In the genomic region with DNA sequence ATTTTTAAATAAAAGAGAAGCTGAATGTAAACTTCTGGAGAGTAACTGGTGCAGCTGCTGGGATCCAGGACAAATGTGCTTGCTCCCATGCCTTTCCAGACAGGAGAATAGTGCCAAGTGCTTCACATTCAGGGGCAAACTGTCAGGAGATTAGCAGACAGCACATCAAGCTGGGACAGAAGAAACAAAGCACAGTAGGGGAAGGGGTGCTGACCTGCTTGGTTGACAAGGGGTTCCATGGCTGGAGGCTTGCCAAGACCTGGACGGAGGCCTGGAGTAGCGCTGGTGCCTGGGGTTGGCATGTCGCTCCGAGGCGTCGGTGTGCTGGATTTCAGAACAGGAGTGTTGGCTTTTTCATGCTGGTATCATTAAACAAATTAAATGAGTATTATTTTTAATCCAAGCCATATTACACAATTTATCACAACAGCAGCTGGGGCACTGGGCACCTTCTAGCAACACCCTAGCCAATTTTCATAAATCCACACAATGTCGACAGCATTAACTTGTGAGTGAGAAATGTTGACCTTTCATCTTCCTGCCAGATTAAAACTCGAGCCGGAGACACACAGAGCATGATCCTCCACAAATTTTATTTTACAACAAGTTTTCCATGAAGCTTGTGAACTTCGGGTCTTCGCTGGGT, we compare ENCODE assay signal across 8 mouse cellular contexts.
DNase-seq lines count a peak whose midpoint lies in the region; ATAC-seq lines count a peak whose summit lies in the region.

No protein-coding gene starts in this region.

- no peaks in the 10 kb centered on the region for H3K4me1 ChIP-seq in heart, embryonic 11.5 days (ENCODE audit: control insufficient read depth, insufficient read depth, low read length)
- 0 out of 2 replicates have a peak, but pooled peaks cover 5% of the 10 kb centered on the region for H3K4me1 ChIP-seq in neural tube, embryonic 13.5 days (replicated peaks)
- no peaks in the 10 kb centered on the region for H3K4me1 ChIP-seq in hindbrain, embryonic 14.5 days (replicated peaks; ENCODE audit: control insufficient read depth, insufficient read depth, low read length)
- 0 out of 2 replicates have a peak, but pooled peaks cover 4% of the 10 kb centered on the region for H3K4me1 ChIP-seq in stomach, embryonic 16.5 days (ENCODE audit: control insufficient read depth, insufficient read depth, low read length)

- peak; percentile 87 for DNase-seq in heart, adult 11 months
- DNase-seq in neural tube, embryonic 10.5 days (ENCODE audit: extremely low spot score, low spot score) = no peak
- DNase-seq in hindbrain, embryonic 14.5 days (ENCODE audit: low spot score) = peak; percentile 60
- no peak for DNase-seq in thymus, postnatal 36 days
- no peak for DNase-seq in cerebellum, adult 11 months

- no peak overlapping the region for H3K9ac ChIP-seq in heart, embryonic 11.5 days (ENCODE audit: low read depth, low read length)
- H3K9ac ChIP-seq in neural tube, embryonic 13.5 days = no peak overlapping the region
- H3K9ac ChIP-seq in hindbrain, embryonic 14.5 days = no peak overlapping the region
- no peak overlapping the region for H3K9ac ChIP-seq in stomach, embryonic 16.5 days (ENCODE audit: low read length)

- no peaks in the 10 kb centered on the region for H3K27me3 ChIP-seq in heart, embryonic 11.5 days (ENCODE audit: control insufficient read depth, insufficient read depth, low read length)
- H3K27me3 ChIP-seq in neural tube, embryonic 13.5 days = no peaks in the 10 kb centered on the region
- no peaks in the 10 kb centered on the region for H3K27me3 ChIP-seq in hindbrain, embryonic 14.5 days (ENCODE audit: control insufficient read depth, insufficient read depth, low read length)
- no peaks in the 10 kb centered on the region for H3K27me3 ChIP-seq in stomach, embryonic 16.5 days (ENCODE audit: control insufficient read depth, insufficient read depth, low read length)

- H3K27ac ChIP-seq in heart, embryonic 11.5 days (ENCODE audit: low read depth, low read length) = no peak overlapping the region
- H3K27ac ChIP-seq in neural tube, embryonic 13.5 days (replicated peaks) = no peak overlapping the region
- no peak overlapping the region for H3K27ac ChIP-seq in hindbrain, embryonic 14.5 days
- peak overlapping the region; percentile 21; the same call in 1 of the 2 replicates for H3K27ac ChIP-seq in stomach, embryonic 16.5 days (ENCODE audit: low read length)

- WGBS in heart, embryonic 11.5 days (ENCODE audit: insufficient replicate concordance) = 74% methylated on average over 11 of the region's 11 CpGs
- WGBS in neural tube, embryonic 13.5 days = 79% methylated on average over 11 of the region's 11 CpGs
- 64% methylated on average over 11 of the region's 11 CpGs for WGBS in hindbrain, embryonic 14.5 days
- WGBS in stomach, embryonic 16.5 days = 56% methylated on average over 11 of the region's 11 CpGs

- ATAC-seq in heart, embryonic 11.5 days (replicated peaks; ENCODE audit: insufficient number of reproducible peaks, low FRiP score, low TSS enrichment) = no peak
- ATAC-seq in neural tube, embryonic 13.5 days (ENCODE audit: low read depth) = peak; percentile 73; the same call in 1 of the 2 replicates
- ATAC-seq in hindbrain, embryonic 14.5 days (ENCODE audit: low FRiP score) = peak; percentile 81; the same call in 1 of the 2 replicates
- no peak for ATAC-seq in stomach, embryonic 16.5 days (ENCODE audit: insufficient read depth, low FRiP score)

- H3K4me2 ChIP-seq in heart, embryonic 11.5 days = no peak overlapping the region
- no peak overlapping the region for H3K4me2 ChIP-seq in neural tube, embryonic 13.5 days
- H3K4me2 ChIP-seq in hindbrain, embryonic 14.5 days (replicated peaks) = no peak overlapping the region
- H3K4me2 ChIP-seq in stomach, embryonic 16.5 days (ENCODE audit: low read depth, low read length) = no peak overlapping the region

- no peaks in the 10 kb centered on the region for H3K9me3 ChIP-seq in heart, embryonic 11.5 days (replicated peaks; ENCODE audit: control insufficient read depth, low read length)
- H3K9me3 ChIP-seq in neural tube, embryonic 13.5 days = no peaks in the 10 kb centered on the region
- no peaks in the 10 kb centered on the region for H3K9me3 ChIP-seq in hindbrain, embryonic 14.5 days (ENCODE audit: control insufficient read depth, low read length)
- H3K9me3 ChIP-seq in stomach, embryonic 16.5 days (replicated peaks; ENCODE audit: control insufficient read depth, low read length) = no peaks in the 10 kb centered on the region

- no peak overlapping the region for H3K4me3 ChIP-seq in heart, embryonic 11.5 days (ENCODE audit: low read depth, low read length)
- no peak overlapping the region for H3K4me3 ChIP-seq in neural tube, embryonic 13.5 days
- no peak overlapping the region for H3K4me3 ChIP-seq in hindbrain, embryonic 14.5 days (replicated peaks; ENCODE audit: low read length)
- no peak overlapping the region for H3K4me3 ChIP-seq in stomach, embryonic 16.5 days (replicated peaks; ENCODE audit: low read length)

- no peaks in the 10 kb centered on the region; the same call in 1 of the 2 replicates for H3K36me3 ChIP-seq in heart, embryonic 11.5 days (ENCODE audit: control insufficient read depth, insufficient read depth, low read length)
- H3K36me3 ChIP-seq in neural tube, embryonic 13.5 days = peaks cover 60% of the 10 kb centered on the region
- H3K36me3 ChIP-seq in hindbrain, embryonic 14.5 days (replicated peaks; ENCODE audit: control insufficient read depth, insufficient read depth) = peaks cover 67% of the 10 kb centered on the region
- H3K36me3 ChIP-seq in stomach, embryonic 16.5 days (ENCODE audit: control insufficient read depth, insufficient read depth, low read length) = peaks cover 18% of the 10 kb centered on the region; the same call in 1 of the 2 replicates

Comparison
In these comparisons a context has a peak if more than half of its experiments do, and no peak if none do; other contexts are left out.
1. DNase-seq: peak in heart, adult 11 months (single experiment) and hindbrain, embryonic 14.5 days (single experiment); none in neural tube, embryonic 10.5 days (single experiment), thymus, postnatal 36 days (0 of 2) and cerebellum, adult 11 months (single experiment).
2. ATAC-seq: peak in neural tube, embryonic 13.5 days (single experiment) and hindbrain, embryonic 14.5 days (single experiment); none in heart, embryonic 11.5 days (single experiment) and stomach, embryonic 16.5 days (single experiment).